Mouse (Mus musculus): ENCODE measurements around the gene Rfpl4. TPM values are rescaled to one million over a fixed set of nuclear protein-coding genes. Genes with fewer than 3 reads are reported as not detected.
A peak's percentile ranks its signal among the peaks of the same experiment; 100 is the strongest.
"Not testable (repeated sequence)": the region's sequence is repeated elsewhere in the genome, so short reads cannot be mapped to it uniquely, and the experiment has no call there.

Gene Rfpl4
- polyA plus RNA-seq, 1 experiment from 2014 or later, result not detected

DNA sequence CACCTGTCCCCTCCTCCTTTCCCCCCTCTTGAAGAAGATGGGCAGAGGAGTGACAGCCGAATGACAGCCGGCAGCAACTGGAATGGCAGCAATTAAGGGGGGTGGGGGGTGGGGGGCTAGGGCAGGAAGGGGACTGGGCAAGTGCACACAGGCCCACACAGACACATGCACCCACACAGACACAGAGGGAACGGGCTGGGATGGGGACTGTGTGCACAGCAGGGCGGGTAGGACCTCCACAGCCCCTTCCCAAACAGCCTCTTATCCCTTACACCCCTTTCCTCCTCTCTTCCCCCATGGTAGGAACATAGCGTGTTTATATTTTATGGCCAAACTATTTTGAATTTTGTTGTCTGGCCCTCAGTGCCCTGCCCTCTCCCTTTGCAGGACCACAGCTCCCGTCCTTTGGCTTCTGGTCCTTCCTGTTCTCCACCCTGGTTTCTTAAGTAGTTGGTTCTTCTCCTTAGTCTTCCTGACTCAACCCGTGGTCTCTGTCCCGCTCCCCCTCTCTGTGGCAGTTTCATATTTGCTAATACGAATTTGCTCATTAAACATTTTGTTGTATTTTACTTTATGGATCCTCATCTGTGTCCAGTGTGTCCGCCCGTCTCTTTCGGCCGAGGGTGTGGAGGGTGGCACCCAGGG is 37.3 kb downstream of the Rfpl4 start:
- not testable (repeated sequence) for H3K9me3 ChIP-seq (replicated peaks); H3K27me3 ChIP-seq (replicated peaks); ATAC-seq
- H3K9ac ChIP-seq, result peak overlapping the region; percentile 61; the same call in 1 of the 2 replicates
- peaks cover 76% of the 10 kb centered on the region for H3K36me3 ChIP-seq
- H3K4me1 ChIP-seq, result peaks cover 80% of the 10 kb centered on the region
- peak overlapping the region; percentile 87 for H3K4me2 ChIP-seq
- peak overlapping the region; percentile 99 for H3K4me3 ChIP-seq
- 42% methylated on average over 9 of the region's 13 CpGs for WGBS (ENCODE audit: insufficient replicate concordance)
- peak overlapping the region; percentile 97 for H3K27ac ChIP-seq

DNA sequence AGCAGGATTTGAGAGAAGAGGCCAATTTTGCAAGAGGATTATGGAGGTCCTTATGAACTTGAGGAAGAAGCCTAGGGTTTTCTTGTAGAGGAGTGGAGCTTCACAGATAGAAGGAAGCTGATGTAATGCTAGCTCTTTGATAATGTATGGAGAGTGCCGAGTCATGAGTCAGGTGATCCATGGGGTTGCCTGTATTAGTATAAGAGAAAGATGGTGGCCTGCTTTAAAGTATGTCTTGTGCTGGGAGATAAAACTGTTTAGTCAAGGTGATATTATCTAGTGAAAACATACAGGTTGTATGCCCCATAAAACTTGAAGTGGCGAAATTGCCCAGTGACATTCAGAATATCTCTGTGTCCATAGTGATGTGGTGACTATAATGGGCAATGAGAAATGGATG is 39.8 kb downstream of the Rfpl4 start:
- peak overlapping the region; percentile 90 for H3K27ac ChIP-seq
- H3K4me3 ChIP-seq, result no peak overlapping the region
- H3K4me1 ChIP-seq, result peaks cover 80% of the 10 kb centered on the region
- peak; percentile 41 for ATAC-seq
- H3K9me3 ChIP-seq (replicated peaks), result no peaks in the 10 kb centered on the region
- H3K36me3 ChIP-seq, result peaks cover 77% of the 10 kb centered on the region
- H3K4me2 ChIP-seq, result peak overlapping the region; percentile 40
- 48% methylated on average over 2 of the region's 2 CpGs for WGBS (ENCODE audit: insufficient replicate concordance)
- peak overlapping the region; percentile 52; the same call in 1 of the 2 replicates for H3K9ac ChIP-seq
- no peaks in the 10 kb centered on the region for H3K27me3 ChIP-seq (replicated peaks)

DNA sequence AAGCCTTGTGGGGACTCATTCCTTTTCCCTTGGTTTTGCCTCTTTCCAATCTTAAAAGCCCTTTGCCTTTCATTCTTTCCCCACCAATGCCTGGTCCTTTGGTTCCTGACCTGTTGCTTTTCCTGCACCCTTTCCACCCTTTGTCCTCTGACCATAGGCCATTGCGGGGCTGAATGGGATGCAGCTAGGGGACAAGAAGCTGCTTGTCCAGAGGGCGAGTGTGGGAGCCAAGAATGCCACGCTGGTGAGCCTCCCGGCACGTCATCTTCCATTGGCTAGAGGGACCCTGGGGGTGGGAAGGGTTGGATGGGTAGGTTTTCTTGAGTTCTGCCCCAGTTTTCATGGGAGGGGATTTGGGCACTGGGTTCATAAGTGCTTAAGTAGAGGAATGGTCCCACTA is 41.8 kb downstream of the Rfpl4 start:
- WGBS (ENCODE audit: insufficient replicate concordance), result 90% methylated on average over 5 of the region's 5 CpGs
- H3K4me3 ChIP-seq, result no peak overlapping the region
- peak overlapping the region; percentile 85 for H3K27ac ChIP-seq
- no peak overlapping the region for H3K9ac ChIP-seq
- no peak for ATAC-seq
- peak overlapping the region; percentile 10; the same call in 1 of the 2 replicates for H3K4me2 ChIP-seq
- peaks cover 95% of the 10 kb centered on the region for H3K36me3 ChIP-seq
- peaks cover 89% of the 10 kb centered on the region for H3K4me1 ChIP-seq
- no peaks in the 10 kb centered on the region for H3K9me3 ChIP-seq (replicated peaks)
- no peaks in the 10 kb centered on the region for H3K27me3 ChIP-seq (replicated peaks)

DNA sequence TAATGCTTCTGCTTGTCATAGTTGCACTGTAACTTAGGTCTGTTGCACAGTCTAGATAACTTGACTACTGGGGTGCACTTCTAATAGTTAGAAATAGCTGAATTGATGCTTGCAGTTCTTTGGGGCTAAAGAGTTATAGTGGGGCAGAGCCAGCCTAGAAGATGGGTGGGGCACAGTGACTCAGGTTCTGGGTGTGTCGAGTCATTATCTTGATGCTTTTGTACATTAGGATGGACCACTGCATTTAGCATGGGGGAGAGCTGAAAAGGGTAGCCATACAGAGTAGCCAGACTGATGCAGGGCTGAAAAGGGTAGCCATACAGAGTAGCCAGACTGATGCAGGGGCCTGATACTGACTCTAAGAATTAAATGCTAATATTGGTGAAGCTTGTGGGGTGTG is 43.2 kb downstream of the Rfpl4 start:
- ATAC-seq, result peak; percentile 81
- H3K4me3 ChIP-seq, result peak overlapping the region; percentile 24
- peaks cover 80% of the 10 kb centered on the region for H3K4me1 ChIP-seq
- H3K9ac ChIP-seq, result peak overlapping the region; percentile 40
- no peaks in the 10 kb centered on the region for H3K9me3 ChIP-seq (replicated peaks)
- H3K36me3 ChIP-seq, result peaks cover 99% of the 10 kb centered on the region
- WGBS (ENCODE audit: insufficient replicate concordance), result 15% methylated on average over 1 of the region's 1 CpGs
- H3K4me2 ChIP-seq, result peak overlapping the region; percentile 59
- no peaks in the 10 kb centered on the region for H3K27me3 ChIP-seq (replicated peaks)
- peak overlapping the region; percentile 85 for H3K27ac ChIP-seq

DNA sequence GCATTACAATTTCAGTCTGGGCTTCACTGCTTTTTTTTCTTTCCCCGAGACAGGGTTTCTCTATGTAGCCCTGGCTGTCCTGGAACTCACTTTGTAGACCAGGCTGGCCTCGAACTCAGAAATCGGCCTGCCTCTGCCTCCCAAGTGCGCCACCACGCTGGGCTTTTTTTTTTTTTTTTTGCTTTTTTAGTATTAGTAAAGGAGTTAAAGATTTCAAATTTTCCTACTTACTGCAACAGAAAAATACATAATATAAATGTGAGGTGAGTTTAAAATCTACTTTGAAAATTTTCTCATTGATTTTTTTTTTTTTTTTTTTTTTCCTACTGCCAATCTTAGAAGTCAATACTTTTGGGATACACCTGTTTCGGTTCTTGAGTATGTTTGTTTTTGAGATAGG is 51.9 kb downstream of the Rfpl4 start:
- peaks cover 57% of the 10 kb centered on the region for H3K36me3 ChIP-seq
- 81% methylated on average over 6 of the region's 6 CpGs for WGBS (ENCODE audit: insufficient replicate concordance)
- peak overlapping the region; percentile 96 for H3K4me2 ChIP-seq
- peaks cover 61% of the 10 kb centered on the region for H3K4me1 ChIP-seq
- H3K9ac ChIP-seq, result 0 out of 2 replicates have a peak overlapping the region, but pooled peaks have one; percentile 94
- no peaks in the 10 kb centered on the region for H3K27me3 ChIP-seq (replicated peaks)
- ATAC-seq, result no peak
- no peaks in the 10 kb centered on the region for H3K9me3 ChIP-seq (replicated peaks)
- H3K4me3 ChIP-seq, result peak overlapping the region; percentile 77; the same call in 1 of the 2 replicates
- no peak overlapping the region for H3K27ac ChIP-seq

DNA sequence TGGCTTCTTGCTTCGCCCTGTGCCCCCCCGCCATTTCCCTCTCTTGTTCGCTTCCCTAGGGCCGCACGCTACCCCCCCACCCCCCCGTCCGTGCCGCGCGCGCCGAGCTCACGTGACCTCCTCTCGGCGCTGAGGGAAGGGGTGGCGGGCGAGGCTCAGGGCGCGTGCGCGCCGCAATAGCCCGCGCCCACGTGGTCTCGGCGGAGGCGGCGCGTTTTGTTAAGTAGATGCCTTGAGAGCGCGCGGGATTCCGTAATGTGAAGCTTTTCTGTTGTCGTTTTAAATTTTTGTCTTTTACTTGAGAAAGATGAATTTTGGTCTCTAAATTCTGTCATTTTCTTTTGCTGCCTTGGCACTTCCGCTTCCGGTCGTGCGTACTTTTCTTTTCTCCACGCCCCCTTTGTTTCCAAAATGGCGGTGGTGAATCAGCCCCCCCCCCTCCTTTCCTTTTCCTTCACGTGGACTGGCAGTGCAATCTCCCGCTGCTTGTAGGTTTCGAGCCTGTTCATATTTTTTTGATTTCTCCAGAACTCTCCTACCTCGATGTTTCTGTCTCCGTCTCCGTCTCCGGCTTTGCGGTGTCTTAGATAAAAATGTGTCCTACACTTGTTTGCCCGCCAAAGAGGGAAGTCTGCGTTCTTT is 54.3 kb downstream of the Rfpl4 start:
- peak; percentile 62 for ATAC-seq
- Histone ChIP-seq H3K27ac (peak overlapping the region; percentile 99), H3K9ac (peak overlapping the region; percentile 94), H3K4me3 (peak overlapping the region; percentile 77), H3K4me1 (peaks cover 59% of the 10 kb centered on the region), H3K9me3 (replicated peaks) (no peaks in the 10 kb centered on the region), H3K4me2 (peak overlapping the region; percentile 96), H3K27me3 (replicated peaks) (peaks cover 21% of the 10 kb centered on the region), H3K36me3 (peaks cover 33% of the 10 kb centered on the region)
- under 1% methylated on average over 51 of the region's 51 CpGs for WGBS (ENCODE audit: insufficient replicate concordance)

DNA sequence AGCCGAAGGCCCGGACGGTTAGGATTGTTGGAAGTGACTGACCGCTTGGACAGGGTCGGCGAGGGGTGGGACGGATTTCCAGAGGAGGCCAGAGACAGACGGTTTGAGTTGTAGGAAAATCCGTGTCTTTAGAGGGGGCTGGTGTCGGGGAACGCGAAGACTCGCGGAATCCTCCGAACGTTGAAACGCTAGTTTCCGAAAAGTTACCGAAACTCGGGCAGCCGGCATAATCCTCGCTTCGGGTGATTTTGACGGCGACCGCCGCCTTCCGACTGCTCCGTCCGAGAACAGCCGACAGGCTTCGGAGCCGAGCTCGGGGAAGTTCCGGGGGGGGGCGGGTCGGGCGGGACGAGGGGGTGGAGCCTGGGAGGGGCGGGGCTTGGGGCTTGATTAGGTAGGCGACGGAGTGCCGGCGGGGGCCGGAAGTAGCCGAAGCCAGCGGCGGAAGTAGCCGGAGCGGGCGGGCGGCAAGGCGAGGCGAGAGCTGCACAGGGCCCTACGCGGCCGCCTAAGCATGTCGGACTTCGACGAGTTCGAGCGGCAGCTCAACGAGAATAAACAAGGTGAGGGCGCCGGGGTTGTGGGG is 54.9 kb downstream of the Rfpl4 start, which contains the start of gene U2af2:
Gene U2af2, plus strand, starts transcription at position 370 of the 586 bp plus-strand sequence.
- peak; percentile 78 for ATAC-seq
- peak within 1 kb of the TSS; percentile 94 for H3K9ac ChIP-seq
- under 1% methylated on average over 56 of the region's 65 CpGs for WGBS (ENCODE audit: insufficient replicate concordance)

DNA sequence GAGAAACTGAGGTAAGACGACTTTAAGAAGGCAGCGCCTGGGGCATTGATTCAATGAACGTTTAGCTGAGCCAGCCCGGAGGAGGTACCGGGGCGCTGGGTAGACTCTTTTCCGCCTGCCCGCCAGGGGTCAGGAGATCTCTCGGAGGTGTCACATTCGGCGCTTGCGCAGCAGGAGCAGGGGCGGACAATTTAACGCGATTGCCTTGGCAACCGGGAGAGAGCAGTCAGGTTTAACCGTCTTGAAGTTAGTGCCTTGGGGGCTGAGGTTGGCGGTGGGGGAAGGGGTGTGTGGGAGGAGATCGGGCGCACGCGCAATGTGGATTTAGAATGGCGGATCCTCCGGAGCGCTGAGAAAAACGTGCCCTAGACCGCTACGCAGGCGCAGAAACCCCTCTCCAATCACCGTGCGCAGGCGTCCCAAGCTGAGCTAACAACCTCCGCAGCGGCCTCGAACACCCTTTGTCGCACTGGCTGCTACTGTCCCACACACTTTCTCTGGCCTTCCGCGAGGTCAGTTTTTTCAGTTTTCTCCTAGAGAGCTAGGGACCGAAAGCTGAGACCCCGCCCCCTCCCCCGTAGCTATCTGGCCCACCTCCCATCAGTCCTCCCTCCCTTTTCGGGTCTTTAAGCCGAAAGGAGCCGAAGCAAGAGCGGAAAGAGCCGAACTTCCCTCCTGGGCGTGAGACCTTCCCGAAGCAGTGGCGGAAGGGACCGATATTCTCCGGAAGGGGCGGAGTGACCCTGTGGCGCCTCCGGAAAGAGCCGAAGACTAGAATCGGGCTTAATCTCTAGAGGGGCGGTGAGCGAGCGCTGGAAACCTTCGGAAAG is 55.6 kb downstream of the Rfpl4 start:
- Histone ChIP-seq H3K9me3 (replicated peaks) (no peaks in the 10 kb centered on the region), H3K36me3 (peaks cover 20% of the 10 kb centered on the region), H3K27ac (peak overlapping the region; percentile 99), H3K4me1 (peaks cover 46% of the 10 kb centered on the region), H3K27me3 (replicated peaks) (peaks cover 34% of the 10 kb centered on the region), H3K9ac (peak overlapping the region; percentile 94), H3K4me2 (peak overlapping the region; percentile 96), H3K4me3 (peak overlapping the region; percentile 77)
- WGBS (ENCODE audit: insufficient replicate concordance), result 0% methylated on average over 60 of the region's 60 CpGs
- ATAC-seq, result peak; percentile 85

More for the DNA sequence above, 54.9 kb downstream of the Rfpl4 start, which contains the start of gene U2af2:
- peak within 1 kb of the TSS; percentile 99 for H3K27ac ChIP-seq
- peaks cover 53% of the 10 kb centered on the region for H3K4me1 ChIP-seq
- H3K4me3 ChIP-seq, result peak within 1 kb of the TSS; percentile 77
- H3K27me3 ChIP-seq (replicated peaks), result peaks cover 27% of the 10 kb centered on the region
- peaks cover 27% of the 10 kb centered on the region for H3K36me3 ChIP-seq
- peak within 1 kb of the TSS; percentile 96 for H3K4me2 ChIP-seq
- no peaks in the 10 kb centered on the region for H3K9me3 ChIP-seq (replicated peaks)

DNA sequence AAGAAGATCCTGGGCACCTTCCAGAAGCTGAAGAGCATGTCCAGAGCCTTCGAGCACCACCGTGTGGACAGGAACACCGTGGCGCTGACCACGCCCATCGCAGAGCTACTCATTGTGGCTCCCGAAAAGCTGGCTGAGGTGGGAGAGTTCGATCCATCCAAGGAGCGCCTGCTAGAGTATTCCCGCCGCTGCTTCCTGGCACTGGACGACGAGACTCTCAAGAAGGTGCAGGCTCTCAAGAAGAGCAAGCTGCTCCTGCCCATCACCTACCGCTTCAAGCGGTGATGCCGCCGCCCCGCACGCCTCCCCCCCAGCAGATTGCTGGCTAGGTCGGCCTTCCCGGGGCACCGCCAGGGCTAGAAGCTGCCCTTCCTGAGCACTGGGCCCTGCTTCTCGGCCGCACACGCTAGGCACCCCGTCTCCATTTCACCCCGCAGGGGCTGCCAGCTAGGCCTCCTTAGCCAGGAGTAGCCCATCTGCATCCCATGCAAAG is 56.5 kb downstream of the Rfpl4 start:
- peak overlapping the region; percentile 94 for H3K9ac ChIP-seq
- peaks cover 43% of the 10 kb centered on the region for H3K27me3 ChIP-seq (replicated peaks)
- peak overlapping the region; percentile 99 for H3K27ac ChIP-seq
- no peaks in the 10 kb centered on the region for H3K9me3 ChIP-seq (replicated peaks)
- WGBS (ENCODE audit: insufficient replicate concordance), result 1% methylated on average over 24 of the region's 27 CpGs
- H3K36me3 ChIP-seq, result peaks cover 11% of the 10 kb centered on the region
- peak overlapping the region; percentile 77 for H3K4me3 ChIP-seq
- ATAC-seq, result peak; percentile 16
- peak overlapping the region; percentile 96 for H3K4me2 ChIP-seq
- peaks cover 37% of the 10 kb centered on the region for H3K4me1 ChIP-seq

All from liver, embryonic 12.5 days (tissue).